Mouse (Mus musculus): ENCODE results near the gene Grk6. TPM values are rescaled to one million over a fixed set of nuclear protein-coding genes. Genes with fewer than 3 reads are reported as not detected.

Gene Grk6
- polyA plus RNA-seq, 1 experiment = 128 TPM

- 92% methylated on average over 4 of the region's 4 CpGs for WGBS
- no peak overlapping the region for H3K4me3 ChIP-seq (ENCODE audit: insufficient read depth, low read depth, low read length)
These were observed 37.5 kb upstream of the Grk6 start for GRCm38 (mm10) chr13:55407341-55407740.

GRCm38 (mm10) chr13:55408546-55409120, 36.2 kb upstream of the Grk6 start:
- Histone ChIP-seq H3K27ac (ENCODE audit: insufficient read depth, low read depth, low read length) (no peak overlapping the region), H3K4me3 (ENCODE audit: insufficient read depth, low read depth, low read length) (no peak overlapping the region), H3K4me1 (ENCODE audit: control insufficient read depth, insufficient read depth, low read length) (peaks cover 23% of the 10 kb centered on the region)
- WGBS = 90% methylated on average over 19 of the region's 19 CpGs
- TF ChIP-seq CTCF (IDR thresholded peaks at IDR 0.05; ENCODE audit: insufficient read depth, low read depth, low read length) (no peak), POLR2A (IDR thresholded peaks at IDR 0.05; ENCODE audit: insufficient read depth, low read depth, low read length) (no peak)

More at GRCm38 (mm10) chr13:55407341-55407740, 37.5 kb upstream of the Grk6 start:
- peaks cover 33% of the 10 kb centered on the region for H3K4me1 ChIP-seq (ENCODE audit: control insufficient read depth, insufficient read depth, low read length)
- TF ChIP-seq POLR2A (IDR thresholded peaks at IDR 0.05; ENCODE audit: insufficient read depth, low read depth, low read length) = no peak
- TF ChIP-seq CTCF (IDR thresholded peaks at IDR 0.05; ENCODE audit: insufficient read depth, low read depth, low read length) = no peak
- H3K27ac ChIP-seq (ENCODE audit: insufficient read depth, low read depth, low read length) = no peak overlapping the region

- Histone ChIP-seq H3K4me1 (ENCODE audit: control insufficient read depth, insufficient read depth, low read length) (peaks cover 7% of the 10 kb centered on the region), H3K27ac (ENCODE audit: insufficient read depth, low read depth, low read length) (no peak overlapping the region), H3K4me3 (ENCODE audit: insufficient read depth, low read depth, low read length) (no peak overlapping the region)
- 89% methylated on average over 7 of the region's 7 CpGs for WGBS
- TF ChIP-seq POLR2A (IDR thresholded peaks at IDR 0.05; ENCODE audit: insufficient read depth, low read depth, low read length) (no peak), CTCF (IDR thresholded peaks at IDR 0.05; ENCODE audit: insufficient read depth, low read depth, low read length) (no peak)
These were observed 33.0 kb upstream of the Grk6 start for GRCm38 (mm10) chr13:55411826-55412225.

- Histone ChIP-seq H3K27ac (ENCODE audit: insufficient read depth, low read depth, low read length) (no peak overlapping the region), H3K4me3 (ENCODE audit: insufficient read depth, low read depth, low read length) (no peak overlapping the region), H3K4me1 (ENCODE audit: control insufficient read depth, insufficient read depth, low read length) (peaks cover 7% of the 10 kb centered on the region)
- TF ChIP-seq CTCF (IDR thresholded peaks at IDR 0.05; ENCODE audit: insufficient read depth, low read depth, low read length) (no peak), POLR2A (IDR thresholded peaks at IDR 0.05; ENCODE audit: insufficient read depth, low read depth, low read length) (no peak)
- WGBS = 88% methylated on average over 13 of the region's 13 CpGs
These were observed 32.1 kb upstream of the Grk6 start for GRCm38 (mm10) chr13:55412643-55413307.

- no peak for TF ChIP-seq CTCF (IDR thresholded peaks at IDR 0.05; ENCODE audit: insufficient read depth, low read depth, low read length)
- TF ChIP-seq POLR2A (IDR thresholded peaks at IDR 0.05; ENCODE audit: insufficient read depth, low read depth, low read length) = no peak
- no peak overlapping the region for H3K4me3 ChIP-seq (ENCODE audit: insufficient read depth, low read depth, low read length)
- H3K27ac ChIP-seq (ENCODE audit: insufficient read depth, low read depth, low read length) = no peak overlapping the region
- H3K4me1 ChIP-seq (ENCODE audit: control insufficient read depth, insufficient read depth, low read length) = peaks cover 10% of the 10 kb centered on the region
- 87% methylated on average over 12 of the region's 12 CpGs for WGBS
These were observed 31.5 kb upstream of the Grk6 start for GRCm38 (mm10) chr13:55413333-55413732.

- WGBS = 15% methylated on average over 41 of the region's 41 CpGs
- peaks cover 11% of the 10 kb centered on the region for H3K4me1 ChIP-seq (ENCODE audit: control insufficient read depth, insufficient read depth, low read length)
- peak within 1 kb of the TSS; percentile 39 for H3K4me3 ChIP-seq (ENCODE audit: insufficient read depth, low read depth, low read length)
- TF ChIP-seq CTCF (IDR thresholded peaks at IDR 0.05; ENCODE audit: insufficient read depth, low read depth, low read length) (no peak), POLR2A (IDR thresholded peaks at IDR 0.05; ENCODE audit: insufficient read depth, low read depth, low read length) (no peak)
- H3K27ac ChIP-seq (ENCODE audit: insufficient read depth, low read depth, low read length) = no peak within 1 kb of the TSS
These were observed 30.0 kb upstream of the Grk6 start, which contains the start of gene Pfn3 for GRCm38 (mm10) chr13:55414743-55415380. Gene Pfn3, minus strand, starts transcription at chr13:55415232.

GRCm38 (mm10) chr13:55418004-55418403, 26.9 kb upstream of the Grk6 start:
- peak overlapping the region; percentile 36 for H3K4me3 ChIP-seq (ENCODE audit: insufficient read depth, low read depth, low read length)
- no peak overlapping the region for H3K27ac ChIP-seq (ENCODE audit: insufficient read depth, low read depth, low read length)
- WGBS = 9% methylated on average over 12 of the region's 12 CpGs
- H3K4me1 ChIP-seq (ENCODE audit: control insufficient read depth, insufficient read depth, low read length) = peaks cover 31% of the 10 kb centered on the region
- TF ChIP-seq CTCF (IDR thresholded peaks at IDR 0.05; ENCODE audit: insufficient read depth, low read depth, low read length) (peak; percentile 76; the same call in 1 of the 2 replicates), POLR2A (IDR thresholded peaks at IDR 0.05; ENCODE audit: insufficient read depth, low read depth, low read length) (no peak)

GRCm38 (mm10) chr13:55419142-55419541, 25.7 kb upstream of the Grk6 start:
- WGBS = 82% methylated on average over 5 of the region's 5 CpGs
- TF ChIP-seq CTCF (IDR thresholded peaks at IDR 0.05; ENCODE audit: insufficient read depth, low read depth, low read length) = no peak
- no peak for TF ChIP-seq POLR2A (IDR thresholded peaks at IDR 0.05; ENCODE audit: insufficient read depth, low read depth, low read length)
- no peak overlapping the region for H3K27ac ChIP-seq (ENCODE audit: insufficient read depth, low read depth, low read length)
- H3K4me1 ChIP-seq (ENCODE audit: control insufficient read depth, insufficient read depth, low read length) = peaks cover 31% of the 10 kb centered on the region
- no peak overlapping the region for H3K4me3 ChIP-seq (ENCODE audit: insufficient read depth, low read depth, low read length)

Data from olfactory bulb, adult 2 months (tissue).